Mouse (Mus musculus) liver, adult 2 months (tissue): ENCODE measurements at regions not wholly inside any gene's neighbourhood (a gene's known extent, or its start where the extent isn't known, plus 50 kb on each side); places are given as distances from the start of the nearest gene placed in this dataset.

ENCODE experiments used
- CTCF ChIP-seq: fragments of 200-500 bp; IDR thresholded peaks from 2 replicates; pipeline ENCODE4 v1.5.1; 2011; ENCODE audit warnings: low read depth, low read length, control low read depth
- POLR2A ChIP-seq: fragments of 200-500 bp; IDR thresholded peaks from 2 replicates; pipeline ENCODE4 v1.6.1; 2011; ENCODE audit warnings: low read length, control low read depth; ENCODE audit not compliant: insufficient read depth; ENCODE audit errors: extremely low read depth

DNA sequence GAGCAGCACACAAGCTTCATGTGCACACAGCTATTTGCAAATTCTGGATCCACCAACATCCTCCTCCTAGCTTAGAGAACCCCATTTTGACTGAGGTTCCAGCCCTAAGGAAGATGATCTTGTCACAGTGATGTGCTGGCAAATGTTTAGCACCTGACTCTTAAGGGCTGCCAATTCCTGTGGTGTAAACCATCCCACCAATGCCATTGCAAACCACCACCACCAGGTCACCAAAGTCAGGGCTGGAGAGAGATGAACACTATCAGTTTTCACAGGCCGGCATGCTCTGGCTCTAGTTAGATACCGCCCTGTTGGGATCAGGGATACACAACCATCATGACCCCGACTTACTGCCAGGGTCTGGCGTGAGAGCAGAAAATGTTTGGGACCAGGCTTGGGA is 125.9 kb downstream of the Slc38a6 start:
- TF ChIP-seq CTCF (no peak), POLR2A (no peak)
